28 mouse cellular contexts compared by ENCODE assay signal in the genomic region with DNA sequence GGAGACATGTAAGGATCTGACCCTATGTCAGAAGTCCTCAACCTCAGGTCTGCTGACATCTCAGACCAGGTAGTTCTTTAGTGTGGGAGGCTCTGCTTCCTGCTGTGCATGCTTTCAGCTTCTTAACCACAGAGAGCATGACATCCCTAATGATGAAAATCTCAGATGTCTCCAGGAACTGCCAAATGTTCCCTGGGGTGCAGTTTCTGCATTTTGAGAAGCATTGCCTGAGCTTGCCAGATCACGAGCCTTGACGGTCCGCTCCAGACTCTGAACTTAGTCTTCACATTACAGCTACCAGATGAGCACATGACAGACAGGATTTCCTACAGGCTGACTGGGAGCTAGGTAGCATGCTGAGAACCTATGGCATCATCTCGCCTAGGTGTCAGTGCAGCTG. TPM values are rescaled to one million over a fixed set of nuclear protein-coding genes. Genes with fewer than 3 reads are reported as not detected.
DNase-seq lines count a peak whose midpoint lies in the region; ATAC-seq and TF ChIP-seq lines count a peak whose summit lies in the region.
"Had no signal": no experiment of that assay in that cellular context is flagged by ENCODE, and none has a peak within 500 bp of the region (broad histone marks: within the 10 kb centered on the region; RNA-seq: fewer than 3 reads in every experiment).

No protein-coding gene starts in this region.

- no peak for TF ChIP-seq CTCF in cortical plate, adult 2 months (IDR thresholded peaks at IDR 0.05; ENCODE audit: extremely low read depth, insufficient read depth, low read length)

- H3K4me3 ChIP-seq in cortical plate, adult 2 months (ENCODE audit: insufficient read depth, low read length), result no peak overlapping the region
- H3K4me3 ChIP-seq: embryonic facial prominence, embryonic 12.5 days; erythroblast, embryonic 14.5 days; forebrain, embryonic 15.5 days; hindbrain, embryonic 12.5 days; limb, embryonic 10.5 days had no signal

- ATAC-seq in cerebellum, adult (ENCODE audit: insufficient number of reproducible peaks, low FRiP score, low TSS enrichment), result no peak
- ATAC-seq: forebrain, embryonic 15.5 days; liver, postnatal 0 days; lung, postnatal 0 days had no signal

- H3K4me1 ChIP-seq in cortical plate, adult 2 months (ENCODE audit: control insufficient read depth, insufficient read depth, low read length), result peaks cover 21% of the 10 kb centered on the region
- H3K4me1 ChIP-seq: embryonic facial prominence, embryonic 12.5 days had no signal

- peak; percentile 39 for DNase-seq in cerebellum, adult 11 months
- peak; percentile 6 for DNase-seq in gastrocnemius, postnatal 25 days
- no peak for DNase-seq in gastrocnemius, postnatal 10 days
- peak; percentile 70 for DNase-seq in cerebellum, adult 9-10 months
- no peak for DNase-seq in adipocyte (ENCODE audit: low spot score)
- DNase-seq in urinary bladder, postnatal 10 days (ENCODE audit: low spot score), result no peak
- DNase-seq: adrenal gland, postnatal 14 days; gastrocnemius, postnatal 36 days; kidney, adult 11 months; kidney, postnatal 4 days; layer of hippocampus, adult 9-11 months; liver; liver, postnatal 0 days; thymus, adult 2 months; thymus, postnatal 4 days had no signal

- H3K27ac ChIP-seq in cortical plate, adult 2 months (ENCODE audit: insufficient read depth, low read length), result 0 out of 2 replicates have a peak overlapping the region, but pooled peaks have one; percentile 83
- H3K27ac ChIP-seq: embryonic facial prominence, embryonic 12.5 days; forebrain, embryonic 15.5 days; hindbrain, embryonic 12.5 days; limb, embryonic 10.5 days; macrophage had no signal

- no peak for TF ChIP-seq POLR2A in cortical plate, adult 2 months (IDR thresholded peaks at IDR 0.05; ENCODE audit: extremely low read depth, insufficient read depth, low read length)

RNA-seq across cellular contexts. Expression of a gene that starts 39.2 kb away (rescaled TPM):
- total RNA-seq in gastrocnemius, postnatal 25 days (2021), result under 1 TPM in 1 of 2 experiments, not detected in 1; 0.20 TPM
- total RNA-seq in gastrocnemius, postnatal 10 days (2021), result 1 to 10 TPM in 1 of 2 experiments, under 1 TPM in 1; 0.84 to 1.1 TPM
- polyA plus RNA-seq in cortical plate, adult 2 months (2012; rRNA removed), result 319 and 365 TPM in 2 replicates
- total RNA-seq: common myeloid progenitor, adult 5-6 weeks; heart, postnatal 25 days; monocyte, adult 5-6 weeks; neutrophil, adult 5-6 weeks had no signal
- polyA plus RNA-seq: erythroblast, embryonic 14.5 days; macrophage had no signal

Comparison
In these comparisons a context has a peak if more than half of its experiments do, and no peak if none do; other contexts are left out.
1. DNase-seq: peak in cerebellum, adult 11 months (single experiment), gastrocnemius, postnatal 25 days (single experiment) and cerebellum, adult 9-10 months (single experiment); none in gastrocnemius, postnatal 10 days (single experiment), adipocyte (single experiment) and urinary bladder, postnatal 10 days (single experiment).